Mouse (Mus musculus) cerebellum, adult 2 months (tissue): ENCODE measurements around the gene Gm17482.

Experiments
- CTCF ChIP-seq: fragments of 200-500 bp; IDR thresholded peaks from 2 replicates; pipeline ENCODE4 v1.5.1; 2011; ENCODE audit warnings: low read depth, mild to moderate bottlenecking, control low read depth, low read length, moderate library complexity, borderline replicate concordance; ENCODE audit not compliant: insufficient read depth
- POLR2A ChIP-seq: fragments of 200-500 bp; IDR thresholded peaks from 2 replicates; pipeline ENCODE4 v1.6.1; 2011; ENCODE audit warnings: low read length, control low read depth, borderline replicate concordance; ENCODE audit not compliant: insufficient read depth

- TF ChIP-seq CTCF (no peak), POLR2A (no peak)
Observed at GRCm38 (mm10) chr6:115291823-115292222, 64.7 kb downstream of the Gm17482 start.
